Mouse (Mus musculus): ENCODE measurements around the gene Sdk2. TPM values are rescaled to one million over a fixed set of nuclear protein-coding genes. Genes with fewer than 3 reads are reported as not detected.

Sdk2 gene
- polyA plus RNA-seq, 1 experiment from 2014 or later, result 4.3 TPM

- no peaks in the 10 kb centered on the region for H3K27me3 ChIP-seq (ENCODE audit: insufficient read depth, poor library complexity, severe bottlenecking)
- no peak for DNase-seq (ENCODE audit: low spot score)
- H3K27ac ChIP-seq, result no peak overlapping the region
- H3K4me1 ChIP-seq (replicated peaks), result peaks cover 60% of the 10 kb centered on the region
- WGBS, result 96% methylated on average over 12 of the region's 12 CpGs
- H3K9me3 ChIP-seq, result no peaks in the 10 kb centered on the region
- H3K4me3 ChIP-seq, result no peak overlapping the region
- no peaks in the 10 kb centered on the region for H3K36me3 ChIP-seq
These were observed 88.5 kb downstream of the Sdk2 start for GRCm38 (mm10) chr11:113978318-113978717.

GRCm38 (mm10) chr11:113975667-113975970 lies 91.2 kb downstream of the Sdk2 start:
- 57% methylated on average over 3 of the region's 3 CpGs for WGBS
- H3K9me3 ChIP-seq, result peaks cover 13% of the 10 kb centered on the region
- H3K27ac ChIP-seq, result peak overlapping the region; percentile 62
- H3K4me3 ChIP-seq, result no peak overlapping the region
- no peak for DNase-seq (ENCODE audit: low spot score)
- H3K36me3 ChIP-seq, result peaks cover 13% of the 10 kb centered on the region
- peaks cover 38% of the 10 kb centered on the region for H3K4me1 ChIP-seq (replicated peaks)
- H3K27me3 ChIP-seq (ENCODE audit: insufficient read depth, poor library complexity, severe bottlenecking), result no peaks in the 10 kb centered on the region

GRCm38 (mm10) chr11:113974876-113975666 lies 91.8 kb downstream of the Sdk2 start:
- Histone ChIP-seq H3K9me3 (peaks cover 18% of the 10 kb centered on the region), H3K4me1 (replicated peaks) (peaks cover 38% of the 10 kb centered on the region), H3K4me3 (no peak overlapping the region), H3K27me3 (ENCODE audit: insufficient read depth, poor library complexity, severe bottlenecking) (no peaks in the 10 kb centered on the region), H3K36me3 (peaks cover 16% of the 10 kb centered on the region), H3K27ac (peak overlapping the region; percentile 62)
- 36% methylated on average over 16 of the region's 16 CpGs for WGBS
- peak; percentile 30 for DNase-seq (ENCODE audit: low spot score)

- peaks cover 27% of the 10 kb centered on the region for H3K36me3 ChIP-seq
- H3K9me3 ChIP-seq, result peaks cover 44% of the 10 kb centered on the region
- H3K4me1 ChIP-seq (replicated peaks), result peaks cover 30% of the 10 kb centered on the region
- no peak for DNase-seq (ENCODE audit: low spot score)
- H3K4me3 ChIP-seq, result no peak overlapping the region
- WGBS, result 84% methylated on average over 3 of the region's 3 CpGs
- 0 out of 2 replicates have a peak overlapping the region, but pooled peaks have one; percentile 12 for H3K27ac ChIP-seq
- H3K27me3 ChIP-seq (ENCODE audit: insufficient read depth, poor library complexity, severe bottlenecking), result no peaks in the 10 kb centered on the region
These were observed 94.4 kb downstream of the Sdk2 start for GRCm38 (mm10) chr11:113972517-113972872.

- no peak for DNase-seq (ENCODE audit: low spot score)
- peaks cover 27% of the 10 kb centered on the region for H3K36me3 ChIP-seq
- no peak overlapping the region for H3K4me3 ChIP-seq
- H3K4me1 ChIP-seq (replicated peaks), result peaks cover 23% of the 10 kb centered on the region
- no peaks in the 10 kb centered on the region for H3K27me3 ChIP-seq (ENCODE audit: insufficient read depth, poor library complexity, severe bottlenecking)
- H3K9me3 ChIP-seq, result peaks cover 50% of the 10 kb centered on the region
- 86% methylated on average over 19 of the region's 19 CpGs for WGBS
- H3K27ac ChIP-seq, result 0 out of 2 replicates have a peak overlapping the region, but pooled peaks have one; percentile 12
These were observed 95.0 kb downstream of the Sdk2 start for GRCm38 (mm10) chr11:113971609-113972516.

GRCm38 (mm10) chr11:113970026-113970425 lies 96.8 kb downstream of the Sdk2 start:
- Histone ChIP-seq H3K4me1 (replicated peaks) (peaks cover 8% of the 10 kb centered on the region), H3K4me3 (no peak overlapping the region), H3K36me3 (peaks cover 36% of the 10 kb centered on the region), H3K27me3 (ENCODE audit: insufficient read depth, poor library complexity, severe bottlenecking) (no peaks in the 10 kb centered on the region), H3K9me3 (peaks cover 68% of the 10 kb centered on the region), H3K27ac (no peak overlapping the region)
- no peak for DNase-seq (ENCODE audit: low spot score)
- WGBS, result 87% methylated on average over 2 of the region's 2 CpGs

GRCm38 (mm10) chr11:113965214-113965613 lies 101.6 kb downstream of the Sdk2 start:
- H3K9me3 ChIP-seq, result peaks cover 73% of the 10 kb centered on the region

GRCm38 (mm10) chr11:113962751-113963150 lies 104.1 kb downstream of the Sdk2 start:
- no peak overlapping the region for H3K4me3 ChIP-seq
- no peaks in the 10 kb centered on the region for H3K27me3 ChIP-seq (ENCODE audit: insufficient read depth, poor library complexity, severe bottlenecking)
- H3K4me1 ChIP-seq (replicated peaks), result peaks cover 19% of the 10 kb centered on the region; the same call in 1 of the 2 replicates
- H3K27ac ChIP-seq, result no peak overlapping the region
- H3K9me3 ChIP-seq, result peaks cover 48% of the 10 kb centered on the region
- 93% methylated on average over 3 of the region's 3 CpGs for WGBS
- 0 out of 2 replicates have a peak, but pooled peaks cover 11% of the 10 kb centered on the region for H3K36me3 ChIP-seq
- no peak for DNase-seq (ENCODE audit: low spot score)

More at GRCm38 (mm10) chr11:113965214-113965613, 101.6 kb downstream of the Sdk2 start:
- 91% methylated on average over 1 of the region's 1 CpGs for WGBS
- no peak overlapping the region for H3K4me3 ChIP-seq
- DNase-seq (ENCODE audit: low spot score), result no peak
- H3K27ac ChIP-seq, result no peak overlapping the region
- no peaks in the 10 kb centered on the region for H3K27me3 ChIP-seq (ENCODE audit: insufficient read depth, poor library complexity, severe bottlenecking)
- peaks cover 10% of the 10 kb centered on the region; the same call in 1 of the 2 replicates for H3K4me1 ChIP-seq (replicated peaks)
- peaks cover 23% of the 10 kb centered on the region; the same call in 1 of the 2 replicates for H3K36me3 ChIP-seq

- no peak for DNase-seq (ENCODE audit: low spot score)
- Histone ChIP-seq H3K9me3 (peaks cover 9% of the 10 kb centered on the region), H3K4me3 (no peak overlapping the region), H3K36me3 (0 out of 2 replicates have a peak, but pooled peaks cover 5% of the 10 kb centered on the region), H3K4me1 (replicated peaks) (peaks cover 45% of the 10 kb centered on the region), H3K27ac (peak overlapping the region; percentile 60), H3K27me3 (ENCODE audit: insufficient read depth, poor library complexity, severe bottlenecking) (no peaks in the 10 kb centered on the region)
- WGBS, result 47% methylated on average over 15 of the region's 15 CpGs
These were observed 115.2 kb downstream of the Sdk2 start for GRCm38 (mm10) chr11:113951616-113951988.

GRCm38 (mm10) chr11:113950904-113951615 lies 115.8 kb downstream of the Sdk2 start:
- 59% methylated on average over 7 of the region's 7 CpGs for WGBS
- peak overlapping the region; percentile 60 for H3K27ac ChIP-seq
- peaks cover 9% of the 10 kb centered on the region for H3K9me3 ChIP-seq

GRCm38 (mm10) chr11:113948676-113949075 lies 118.2 kb downstream of the Sdk2 start:
- H3K4me1 ChIP-seq (replicated peaks), result peaks cover 65% of the 10 kb centered on the region
- H3K27ac ChIP-seq, result no peak overlapping the region
- DNase-seq (ENCODE audit: low spot score), result no peak
- no peaks in the 10 kb centered on the region for H3K36me3 ChIP-seq
- 89% methylated on average over 8 of the region's 8 CpGs for WGBS
- H3K9me3 ChIP-seq, result no peaks in the 10 kb centered on the region
- no peaks in the 10 kb centered on the region for H3K27me3 ChIP-seq (ENCODE audit: insufficient read depth, poor library complexity, severe bottlenecking)
- no peak overlapping the region for H3K4me3 ChIP-seq

More at GRCm38 (mm10) chr11:113950904-113951615, 115.8 kb downstream of the Sdk2 start:
- Histone ChIP-seq H3K36me3 (0 out of 2 replicates have a peak, but pooled peaks cover 3% of the 10 kb centered on the region), H3K4me3 (no peak overlapping the region), H3K27me3 (ENCODE audit: insufficient read depth, poor library complexity, severe bottlenecking) (no peaks in the 10 kb centered on the region), H3K4me1 (replicated peaks) (peaks cover 50% of the 10 kb centered on the region)
- no peak for DNase-seq (ENCODE audit: low spot score)

GRCm38 (mm10) chr11:113942101-113942735 lies 124.6 kb downstream of the Sdk2 start:
- peaks cover 46% of the 10 kb centered on the region for H3K4me1 ChIP-seq (replicated peaks)
- H3K36me3 ChIP-seq, result peaks cover 3% of the 10 kb centered on the region; the same call in 1 of the 2 replicates
- H3K9me3 ChIP-seq, result no peaks in the 10 kb centered on the region
- H3K27ac ChIP-seq, result peak overlapping the region; percentile 75
- no peaks in the 10 kb centered on the region for H3K27me3 ChIP-seq (ENCODE audit: insufficient read depth, poor library complexity, severe bottlenecking)
- no peak overlapping the region for H3K4me3 ChIP-seq
- DNase-seq (ENCODE audit: low spot score), result peak; percentile 55
- 49% methylated on average over 9 of the region's 9 CpGs for whole genome bisulfite sequencing
